Mouse (Mus musculus) cerebellum, adult 2 months (tissue): ENCODE data around the gene Parn.

ENCODE experiments used
- CTCF ChIP-seq: fragments of 200-500 bp; IDR thresholded peaks from 2 replicates; pipeline ENCODE4 v1.5.1; 2011; ENCODE audit warnings: low read depth, mild to moderate bottlenecking, control low read depth, low read length, moderate library complexity, borderline replicate concordance; ENCODE audit not compliant: insufficient read depth
- POLR2A ChIP-seq: fragments of 200-500 bp; IDR thresholded peaks from 2 replicates; pipeline ENCODE4 v1.6.1; 2011; ENCODE audit warnings: low read length, control low read depth, borderline replicate concordance; ENCODE audit not compliant: insufficient read depth

DNA sequence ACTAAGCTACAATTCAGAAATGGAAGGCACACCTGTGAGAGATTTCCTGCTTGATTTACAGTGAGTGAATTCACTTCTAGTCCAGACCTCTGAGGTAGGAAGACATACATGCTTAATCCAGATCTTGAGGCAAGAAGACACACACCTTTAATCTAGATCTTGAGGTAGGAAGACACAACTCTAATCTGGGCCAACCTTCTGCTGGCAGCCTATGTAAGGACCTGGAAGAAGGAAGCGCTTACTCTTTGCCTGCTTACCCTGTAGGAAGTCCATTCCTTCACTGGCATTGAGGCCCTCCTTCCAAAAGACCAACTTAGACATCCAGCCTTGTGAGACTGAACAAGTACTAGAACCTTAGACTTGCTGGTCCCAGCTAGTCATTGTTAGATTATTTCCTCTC lies 1.3 kb upstream of the Parn start:
- TF ChIP-seq CTCF, result no peak
- TF ChIP-seq POLR2A, result no peak
